Mouse (Mus musculus) forebrain, embryonic 14.5 days (tissue): Measurements from ENCODE around the gene Rfx4. TPM values are rescaled to one million over a fixed set of nuclear protein-coding genes. Genes with fewer than 3 reads are reported as not detected.

Experiments
- ATAC-seq: fragments of 200-750 bp; cut with Nextera tagmentation; 2 replicates; pipeline ENCODE4 v1.8.0; 2017; ENCODE audit warnings: mild to moderate bottlenecking, moderate library complexity
- DNase-seq: peaks from one replicate; pipeline ENCODE4 v3.0.0-alpha.2; 2015; ENCODE audit warnings: low spot score
- H3K27ac ChIP-seq: fragments of 300-500 bp; sonication (generic); 2 replicates; pipeline ENCODE4 v1.5.1; 2014; ENCODE audit warnings: low read depth, mild to moderate bottlenecking, control low read depth, low read length, moderate library complexity
- H3K27me3 ChIP-seq: fragments of 300-500 bp; sonication (generic); replicated peaks from 2 replicates; pipeline ENCODE4 v1.6.1; 2014; ENCODE audit warnings: low read length, control low read depth, mixed read lengths; ENCODE audit not compliant: control insufficient read depth, insufficient read depth
- H3K36me3 ChIP-seq: fragments of 300-500 bp; sonication (generic); 2 replicates; pipeline ENCODE4 v1.6.1; 2014; ENCODE audit warnings: low read length, control low read depth; ENCODE audit not compliant: control insufficient read depth, insufficient read depth
- H3K4me1 ChIP-seq: fragments of 300-500 bp; sonication (generic); 2 replicates; pipeline ENCODE4 v1.6.1; 2014; ENCODE audit warnings: antibody characterized with exemption, low read length, control low read depth; ENCODE audit not compliant: control insufficient read depth, insufficient read depth
- H3K4me2 ChIP-seq: fragments of 300-500 bp; sonication (generic); 2 replicates; pipeline ENCODE4 v1.6.1; 2014; ENCODE audit warnings: mild to moderate bottlenecking, control low read depth, low read length
- H3K4me3 ChIP-seq: fragments of 300-500 bp; sonication (generic); 2 replicates; pipeline ENCODE4 v1.5.1; 2014; ENCODE audit warnings: low read depth, low read length, control low read depth
- H3K9ac ChIP-seq: fragments of 300-500 bp; sonication (generic); 2 replicates; pipeline ENCODE4 v1.6.1; 2014; ENCODE audit warnings: mild to moderate bottlenecking, low read length, control low read depth, moderate library complexity
- H3K9me3 ChIP-seq: fragments of 300-500 bp; sonication (generic); replicated peaks from 2 replicates; pipeline ENCODE4 v1.6.1; 2016; ENCODE audit warnings: low read length, control low read depth, mixed read lengths; ENCODE audit not compliant: control insufficient read depth
- WGBS: fragments of 180-500 bp; shearing (Covaris S2); extraction: QIAGEN DNeasy Blood & Tissue Kit; methylation state at CpG from one replicate; pipeline ENCODE4 v1.1.7; 2014; 5-methylcytosine and 5-hydroxymethylcytosine counted together
- polyA plus RNA-seq: library from polyadenylated mRNA; unstranded; fragments of >200 nt; fragmentation: Nextera tagmentation; extraction: Ambion mirVana; gene quantifications from 2 replicates; pipeline ENCODE4 v1.2.1, GENCODE M21; 2014

The Rfx4 gene
- polyA plus RNA-seq, 1 experiment from 2014 or later: 9.5 TPM

DNA sequence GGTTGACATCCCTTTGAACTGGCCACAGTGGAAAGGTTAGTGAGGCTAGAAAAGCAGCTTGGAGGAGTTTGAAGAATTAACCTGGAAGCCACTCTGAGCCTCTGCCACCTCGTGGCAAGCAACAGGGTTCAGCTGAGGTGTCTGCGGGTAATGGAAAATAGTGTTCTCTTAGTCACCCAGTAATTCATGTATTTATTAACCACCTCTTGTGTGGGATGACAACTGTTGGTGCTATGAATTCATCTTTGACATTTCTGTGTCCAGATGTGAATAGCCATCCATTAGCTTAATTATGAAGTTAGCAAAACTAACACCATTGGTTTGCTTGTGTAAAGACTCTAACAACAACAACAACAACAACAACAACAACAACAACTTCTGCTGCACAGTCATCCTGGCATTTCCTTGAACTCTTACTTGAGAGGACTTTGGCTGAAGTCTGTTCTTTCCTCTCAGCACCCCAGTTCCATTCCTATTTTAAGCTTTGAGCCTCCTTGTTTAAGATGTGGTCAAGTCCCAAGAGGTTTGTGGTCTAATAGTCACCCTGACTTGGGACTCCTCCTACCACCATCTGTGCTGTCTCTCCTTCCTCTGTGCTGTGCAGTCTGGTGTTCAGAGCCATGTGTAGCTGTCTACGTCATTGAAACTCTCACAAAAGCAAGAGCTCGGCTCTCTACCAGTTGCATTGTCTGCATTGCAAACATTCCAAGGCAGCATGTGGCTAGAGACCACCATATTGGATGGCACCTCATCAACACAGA lies 60.0 kb downstream of the Rfx4 start:
- H3K9ac ChIP-seq: no peak overlapping the region
- H3K4me2 ChIP-seq: no peak overlapping the region
- H3K4me1 ChIP-seq: no peaks in the 10 kb centered on the region
- ATAC-seq (no peak), DNase-seq (no peak)
- H3K4me3 ChIP-seq: no peak overlapping the region
- H3K36me3 ChIP-seq: 0 out of 2 replicates have a peak, but pooled peaks cover 17% of the 10 kb centered on the region
- no peak overlapping the region for H3K27ac ChIP-seq
- no peaks in the 10 kb centered on the region for H3K27me3 ChIP-seq
- H3K9me3 ChIP-seq: no peaks in the 10 kb centered on the region
- WGBS: 76% methylated on average over 4 of the region's 4 CpGs

- no peak for DNase-seq
- H3K9ac ChIP-seq: no peak overlapping the region
- no peak overlapping the region for H3K4me3 ChIP-seq
- 0 out of 2 replicates have a peak, but pooled peaks cover 17% of the 10 kb centered on the region for H3K36me3 ChIP-seq
- ATAC-seq: no peak
- WGBS: 84% methylated on average over 7 of the region's 7 CpGs
- no peaks in the 10 kb centered on the region for H3K9me3 ChIP-seq
- no peak overlapping the region for H3K4me2 ChIP-seq
- H3K27me3 ChIP-seq: no peaks in the 10 kb centered on the region
- no peaks in the 10 kb centered on the region; the same call in 1 of the 2 replicates for H3K4me1 ChIP-seq
- no peak overlapping the region for H3K27ac ChIP-seq
Measured at GRCm38 (mm10) chr10:84817086-84817869, 61.4 kb downstream of the Rfx4 start.

DNA sequence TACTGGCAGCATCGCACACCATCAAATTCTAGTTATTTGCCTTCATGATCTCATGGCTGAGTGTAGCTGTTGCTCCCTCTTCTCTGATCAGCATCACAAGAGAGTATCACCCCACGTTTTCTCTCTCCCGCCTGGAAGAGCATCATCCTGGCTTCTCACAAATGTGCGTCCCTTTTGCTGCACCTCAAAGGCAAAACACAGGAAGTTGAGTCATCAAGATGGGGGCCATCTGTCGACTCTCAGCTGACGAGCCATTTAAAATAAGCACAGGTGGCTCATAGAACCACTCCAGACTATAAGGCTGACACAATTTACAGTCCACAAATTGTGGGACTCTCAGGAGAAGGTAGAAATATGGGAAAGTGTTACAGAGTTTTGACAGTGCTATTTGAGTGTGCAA lies 63.8 kb downstream of the Rfx4 start:
- ATAC-seq (no peak), DNase-seq (peak; percentile 22)
- H3K36me3 ChIP-seq: 0 out of 2 replicates have a peak, but pooled peaks cover 17% of the 10 kb centered on the region
- WGBS: 71% methylated on average over 6 of the region's 6 CpGs
- no peak overlapping the region for H3K9ac ChIP-seq
- H3K9me3 ChIP-seq: no peaks in the 10 kb centered on the region
- H3K4me3 ChIP-seq: no peak overlapping the region
- no peaks in the 10 kb centered on the region for H3K27me3 ChIP-seq
- no peak overlapping the region for H3K4me2 ChIP-seq
- H3K4me1 ChIP-seq: peaks cover 13% of the 10 kb centered on the region
- no peak overlapping the region for H3K27ac ChIP-seq

- H3K4me3 ChIP-seq: no peak overlapping the region
- H3K9me3 ChIP-seq: no peaks in the 10 kb centered on the region
- no peaks in the 10 kb centered on the region for H3K27me3 ChIP-seq
- no peak overlapping the region for H3K27ac ChIP-seq
- no peak overlapping the region for H3K9ac ChIP-seq
- H3K4me2 ChIP-seq: no peak overlapping the region
- 76% methylated on average over 3 of the region's 3 CpGs for WGBS
- DNase-seq (no peak), ATAC-seq (no peak)
- H3K36me3 ChIP-seq: 0 out of 2 replicates have a peak, but pooled peaks cover 17% of the 10 kb centered on the region
- H3K4me1 ChIP-seq: peaks cover 13% of the 10 kb centered on the region
Measured at GRCm38 (mm10) chr10:84820230-84820629, 64.4 kb downstream of the Rfx4 start.

DNA sequence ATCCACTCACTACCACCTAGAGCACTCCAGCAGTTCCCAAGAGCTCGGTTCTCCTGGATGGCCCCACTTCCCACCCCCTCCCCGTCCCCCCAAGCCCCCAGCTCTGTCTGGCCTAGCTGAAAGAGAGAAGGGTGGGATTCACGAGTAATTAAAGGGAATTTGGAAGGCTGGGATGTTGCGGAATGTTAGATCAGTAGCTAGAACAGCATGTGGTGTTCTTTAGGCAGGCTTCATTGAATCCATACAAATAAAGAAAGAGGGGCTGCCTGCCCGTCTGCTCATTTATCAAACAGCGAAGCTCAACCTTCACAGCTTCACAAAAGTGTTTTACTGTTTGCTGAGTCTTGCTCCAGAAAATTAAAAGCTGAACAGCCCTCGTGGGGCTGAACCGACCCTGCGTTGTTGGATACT lies 66.9 kb downstream of the Rfx4 start:
- no peak overlapping the region for H3K27ac ChIP-seq
- DNase-seq: peak; percentile 84

DNA sequence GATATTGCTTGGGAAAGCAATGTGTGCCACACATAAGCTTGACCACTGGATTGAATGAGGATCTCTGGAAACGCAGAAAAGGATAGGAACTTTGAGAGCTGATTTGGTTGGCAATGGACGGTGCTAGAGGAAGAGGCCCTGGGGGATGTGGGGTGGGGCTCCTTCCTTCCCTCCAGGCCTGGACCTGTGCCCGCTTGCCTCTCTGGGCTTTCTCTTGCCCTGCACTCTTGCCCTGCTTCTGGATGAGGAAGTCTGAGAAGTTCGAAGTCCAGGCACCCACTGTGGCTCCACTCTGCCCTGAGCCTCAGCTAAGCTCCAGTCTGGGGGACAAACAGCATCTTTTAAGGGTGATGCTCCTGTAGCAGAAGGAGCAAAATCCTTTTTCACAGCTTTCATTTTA lies 67.8 kb downstream of the Rfx4 start:
- no peaks in the 10 kb centered on the region for H3K9me3 ChIP-seq
- ATAC-seq (peak; percentile 21; the same call in 1 of the 2 replicates), DNase-seq (peak; percentile 23)
- no peak overlapping the region for H3K9ac ChIP-seq
- H3K4me2 ChIP-seq: 0 out of 2 replicates have a peak overlapping the region, but pooled peaks have one; percentile 12
- no peaks in the 10 kb centered on the region for H3K36me3 ChIP-seq
- peaks cover 13% of the 10 kb centered on the region for H3K4me1 ChIP-seq
- H3K27me3 ChIP-seq: no peaks in the 10 kb centered on the region
- H3K27ac ChIP-seq: no peak overlapping the region; the same call in 1 of the 2 replicates
- no peak overlapping the region for H3K4me3 ChIP-seq
- WGBS: 20% methylated on average over 4 of the region's 4 CpGs

More for the DNA sequence above, 66.9 kb downstream of the Rfx4 start:
- Histone ChIP-seq H3K4me3 (no peak overlapping the region), H3K27me3 (no peaks in the 10 kb centered on the region), H3K9me3 (no peaks in the 10 kb centered on the region), H3K4me2 (no peak overlapping the region), H3K4me1 (peaks cover 13% of the 10 kb centered on the region), H3K9ac (no peak overlapping the region), H3K36me3 (no peaks in the 10 kb centered on the region)
- ATAC-seq: peak; percentile 78
- WGBS: 4% methylated on average over 9 of the region's 9 CpGs

DNA sequence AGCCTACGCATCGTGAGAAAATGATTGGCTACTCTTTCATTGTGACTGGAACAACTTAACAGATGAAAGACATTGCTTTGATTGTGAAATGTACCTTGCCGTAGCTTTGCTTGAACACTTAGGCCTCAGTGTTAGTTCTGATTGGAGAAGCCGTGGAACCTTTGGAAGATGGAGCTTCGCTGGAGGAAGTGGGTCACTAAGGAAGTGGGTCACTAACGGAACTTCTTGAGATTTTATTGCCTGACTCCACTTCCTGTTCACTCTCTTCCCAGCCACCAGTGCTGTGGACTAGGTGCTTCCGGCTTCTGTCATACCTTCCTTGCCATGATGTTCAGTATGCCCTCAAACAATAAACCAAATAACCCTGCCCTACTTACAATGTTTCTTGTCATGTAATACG lies 73.1 kb downstream of the Rfx4 start:
- Histone ChIP-seq H3K36me3 (no peaks in the 10 kb centered on the region), H3K4me3 (no peak overlapping the region), H3K27ac (no peak overlapping the region), H3K4me1 (no peaks in the 10 kb centered on the region; the same call in 1 of the 2 replicates), H3K4me2 (no peak overlapping the region), H3K27me3 (no peaks in the 10 kb centered on the region), H3K9ac (no peak overlapping the region), H3K9me3 (no peaks in the 10 kb centered on the region)
- 94% methylated on average over 8 of the region's 8 CpGs for WGBS
- ATAC-seq (no peak), DNase-seq (no peak)

DNA sequence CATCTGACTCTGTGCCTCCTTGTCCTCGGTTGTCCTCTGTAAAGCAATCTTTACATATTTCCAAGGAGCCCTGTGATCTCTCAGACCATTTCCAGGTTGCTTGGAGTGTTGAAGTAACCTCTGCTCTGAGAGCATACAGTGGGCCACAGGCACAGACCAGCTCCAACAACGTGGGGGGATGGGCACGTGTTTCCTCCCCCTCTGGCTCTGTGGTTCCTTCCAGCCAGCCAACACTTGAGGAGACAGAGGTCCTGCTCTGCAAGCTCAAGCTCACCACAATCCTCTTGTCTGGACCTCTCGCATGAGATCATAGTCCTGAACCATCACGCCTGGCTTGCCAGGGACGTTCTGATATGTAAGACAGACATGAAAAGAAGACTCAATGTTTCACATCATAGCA lies 79.7 kb downstream of the Rfx4 start:
- WGBS: 86% methylated on average over 6 of the region's 6 CpGs
- H3K36me3 ChIP-seq: no peaks in the 10 kb centered on the region
- H3K9ac ChIP-seq: no peak overlapping the region
- DNase-seq: no peak
- no peak for ATAC-seq
- no peaks in the 10 kb centered on the region for H3K27me3 ChIP-seq
- no peak overlapping the region for H3K4me3 ChIP-seq
- no peaks in the 10 kb centered on the region for H3K4me1 ChIP-seq
- H3K4me2 ChIP-seq: no peak overlapping the region
- H3K27ac ChIP-seq: no peak overlapping the region
- H3K9me3 ChIP-seq: no peaks in the 10 kb centered on the region

DNA sequence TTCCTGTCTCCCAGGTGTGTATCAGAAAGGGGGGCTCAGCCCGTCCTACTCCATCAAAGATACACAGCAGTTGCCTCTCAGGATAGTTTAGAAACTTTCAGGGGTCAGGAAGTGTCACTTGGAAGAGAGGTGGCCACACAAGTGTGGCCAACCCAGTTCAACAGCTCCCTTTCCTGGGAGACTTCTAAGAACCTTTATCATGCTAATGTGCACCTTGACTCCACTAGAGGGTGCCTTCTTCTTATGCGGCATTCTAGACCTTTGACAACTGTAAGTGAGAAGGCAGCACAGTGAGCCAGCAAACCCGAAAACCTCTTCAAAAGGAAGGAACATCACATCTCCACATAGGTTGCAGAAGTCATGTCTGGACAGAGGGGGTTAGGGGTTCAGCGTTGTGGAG lies 80.2 kb downstream of the Rfx4 start:
- H3K4me2 ChIP-seq: no peak overlapping the region
- no peak overlapping the region for H3K4me3 ChIP-seq
- DNase-seq (peak; percentile 27), ATAC-seq (no peak)
- no peak overlapping the region for H3K27ac ChIP-seq
- H3K9me3 ChIP-seq: no peaks in the 10 kb centered on the region
- no peaks in the 10 kb centered on the region for H3K27me3 ChIP-seq
- H3K4me1 ChIP-seq: no peaks in the 10 kb centered on the region
- WGBS: 40% methylated on average over 4 of the region's 4 CpGs
- no peak overlapping the region for H3K9ac ChIP-seq
- no peaks in the 10 kb centered on the region for H3K36me3 ChIP-seq
